Mouse (Mus musculus) heart, postnatal 0 days (tissue): Measurements from ENCODE around the gene Ccdc34. TPM values are rescaled to one million over a fixed set of nuclear protein-coding genes. Genes with fewer than 3 reads are reported as not detected.

Experiments used
- ATAC-seq: fragments of 200-750 bp; cut with Nextera tagmentation; 2 replicates; pipeline ENCODE4 v1.8.0; 2017; ENCODE audit warnings: low read depth, moderate number of reproducible peaks, moderate library complexity; ENCODE audit not compliant: insufficient read depth
- DNase-seq: peaks from one replicate; pipeline ENCODE4 v3.0.0-alpha.2; 2016; ENCODE audit warnings: low spot score
- H3K27ac ChIP-seq: fragments of 300-500 bp; sonication (generic); 2 replicates; pipeline ENCODE4 v1.5.1; 2014; ENCODE audit warnings: low read depth, mild to moderate bottlenecking
- H3K27me3 ChIP-seq: fragments of 300-500 bp; sonication (generic); 2 replicates; pipeline ENCODE4 v1.6.1; 2014; ENCODE audit warnings: low read length, mixed read lengths; ENCODE audit not compliant: control insufficient read depth, insufficient read depth
- H3K36me3 ChIP-seq: fragments of 300-500 bp; sonication (generic); replicated peaks from 2 replicates; pipeline ENCODE4 v1.6.1; 2014; ENCODE audit warnings: low read length, mixed read lengths; ENCODE audit not compliant: control insufficient read depth, insufficient read depth
- H3K4me1 ChIP-seq: fragments of 300-500 bp; sonication (generic); 2 replicates; pipeline ENCODE4 v1.6.1; 2014; ENCODE audit warnings: antibody characterized with exemption; ENCODE audit not compliant: control insufficient read depth, insufficient read depth
- H3K4me2 ChIP-seq: fragments of 300-500 bp; sonication (generic); 2 replicates; pipeline ENCODE4 v1.6.1; 2014; ENCODE audit warnings: low read depth, mild to moderate bottlenecking, low read length, moderate library complexity
- H3K4me3 ChIP-seq: fragments of 300-500 bp; sonication (generic); 2 replicates; pipeline ENCODE4 v1.5.1; 2014; ENCODE audit warnings: low read depth, low read length
- H3K9ac ChIP-seq: fragments of 300-500 bp; sonication (generic); replicated peaks from 2 replicates; pipeline ENCODE4 v1.6.1; 2014; ENCODE audit warnings: low read depth, low read length, mixed read lengths
- H3K9me3 ChIP-seq: fragments of 300-500 bp; sonication (generic); replicated peaks from 2 replicates; pipeline ENCODE4 v1.6.1; 2016; ENCODE audit warnings: low read length; ENCODE audit not compliant: control insufficient read depth
- CTCF ChIP-seq: IDR thresholded peaks from 2 replicates; pipeline ENCODE4 v1.5.1; 2016; ENCODE audit warnings: antibody characterized with exemption, control low read depth, low read depth
- EP300 ChIP-seq: IDR thresholded peaks from 2 replicates; pipeline ENCODE4 v1.6.1; 2016; ENCODE audit warnings: antibody characterized with exemption, low read depth
- WGBS: fragments of 180-500 bp; shearing (Covaris S2); extraction: QIAGEN DNeasy Blood & Tissue Kit; methylation state at CpG from one replicate; pipeline ENCODE4 v1.1.7; 2014; 5-methylcytosine and 5-hydroxymethylcytosine counted together
- polyA plus RNA-seq: library from polyadenylated mRNA; unstranded; fragments of >200 nt; fragmentation: Nextera tagmentation; extraction: Ambion mirVana; gene quantifications from 2 replicates; pipeline ENCODE4 v1.2.1, GENCODE M21; 2015
- total RNA-seq: library from RNA; depleted of rRNA; stranded (reverse); fragments of >200 nt; gene quantifications from 2 replicates; pipeline ENCODE4 v1.2.3, GENCODE M21; 2014; ENCODE audit warnings: low replicate concordance

The Ccdc34 gene
- total and polyA plus RNA-seq, 2 experiments from 2014 or later, result 6.9 to 16.5 TPM

GRCm38 (mm10) chr2:110036665-110037064, 19.0 kb downstream of the Ccdc34 start:
- DNase-seq (no peak), ATAC-seq (peak; percentile 64)
- peak overlapping the region; percentile 40 for H3K4me2 ChIP-seq
- H3K4me3 ChIP-seq, result no peak overlapping the region
- peaks cover 10% of the 10 kb centered on the region; the same call in 1 of the 2 replicates for H3K4me1 ChIP-seq
- no peak for TF ChIP-seq CTCF
- TF ChIP-seq EP300, result no peak
- no peaks in the 10 kb centered on the region for H3K27me3 ChIP-seq
- peaks cover 15% of the 10 kb centered on the region for H3K36me3 ChIP-seq
- peak overlapping the region; percentile 37; the same call in 1 of the 2 replicates for H3K9ac ChIP-seq
- WGBS, result 46% methylated on average over 4 of the region's 4 CpGs
- peak overlapping the region; percentile 76 for H3K27ac ChIP-seq
- H3K9me3 ChIP-seq, result no peaks in the 10 kb centered on the region

- 29% methylated on average over 2 of the region's 2 CpGs for WGBS
- no peaks in the 10 kb centered on the region for H3K9me3 ChIP-seq
- H3K27me3 ChIP-seq, result no peaks in the 10 kb centered on the region
- TF ChIP-seq CTCF, result no peak
- 0 out of 2 replicates have a peak, but pooled peaks have one; percentile 41 for TF ChIP-seq EP300
- peak overlapping the region; percentile 40; the same call in 1 of the 2 replicates for H3K4me2 ChIP-seq
- peak; percentile 21 for DNase-seq
- H3K4me3 ChIP-seq, result no peak overlapping the region
- ATAC-seq, result peak; percentile 66; the same call in 1 of the 2 replicates
- H3K27ac ChIP-seq, result peak overlapping the region; percentile 76
- H3K4me1 ChIP-seq, result peaks cover 10% of the 10 kb centered on the region; the same call in 1 of the 2 replicates
- H3K36me3 ChIP-seq, result peaks cover 15% of the 10 kb centered on the region
- peak overlapping the region; percentile 37; the same call in 1 of the 2 replicates for H3K9ac ChIP-seq
Observed at GRCm38 (mm10) chr2:110037221-110037620, 19.6 kb downstream of the Ccdc34 start.

GRCm38 (mm10) chr2:110038341-110038740, 20.7 kb downstream of the Ccdc34 start:
- Histone ChIP-seq H3K36me3 (peaks cover 12% of the 10 kb centered on the region; the same call in 1 of the 2 replicates), H3K9ac (no peak overlapping the region), H3K27me3 (no peaks in the 10 kb centered on the region), H3K4me2 (no peak overlapping the region), H3K4me1 (peaks cover 15% of the 10 kb centered on the region; the same call in 1 of the 2 replicates), H3K4me3 (no peak overlapping the region), H3K9me3 (no peaks in the 10 kb centered on the region), H3K27ac (peak overlapping the region; percentile 48)
- TF ChIP-seq CTCF (no peak), EP300 (no peak)
- DNase-seq, result no peak
- WGBS, result 69% methylated on average over 5 of the region's 5 CpGs
- no peak for ATAC-seq

- no peak overlapping the region for H3K4me3 ChIP-seq
- H3K9ac ChIP-seq, result no peak overlapping the region
- no peaks in the 10 kb centered on the region for H3K36me3 ChIP-seq
- DNase-seq (peak; percentile 36), ATAC-seq (peak; percentile 84)
- H3K9me3 ChIP-seq, result no peaks in the 10 kb centered on the region
- H3K27me3 ChIP-seq, result no peaks in the 10 kb centered on the region
- no peak overlapping the region for H3K4me2 ChIP-seq
- peak overlapping the region; percentile 61 for H3K27ac ChIP-seq
- WGBS, result 47% methylated on average over 5 of the region's 5 CpGs
- no peak for TF ChIP-seq CTCF
- no peak for TF ChIP-seq EP300
- 0 out of 2 replicates have a peak, but pooled peaks cover 5% of the 10 kb centered on the region for H3K4me1 ChIP-seq
Observed at GRCm38 (mm10) chr2:110042861-110043760, 25.5 kb downstream of the Ccdc34 start.

GRCm38 (mm10) chr2:110058424-110058823, 40.8 kb downstream of the Ccdc34 start:
- Histone ChIP-seq H3K9ac (no peak overlapping the region), H3K27me3 (no peaks in the 10 kb centered on the region), H3K4me1 (no peaks in the 10 kb centered on the region), H3K4me2 (no peak overlapping the region), H3K36me3 (no peaks in the 10 kb centered on the region), H3K4me3 (no peak overlapping the region), H3K9me3 (no peaks in the 10 kb centered on the region), H3K27ac (no peak overlapping the region)
- TF ChIP-seq CTCF (no peak), EP300 (no peak)
- 69% methylated on average over 4 of the region's 4 CpGs for WGBS
- DNase-seq (no peak), ATAC-seq (no peak)
